Mouse (Mus musculus): ENCODE measurements around the gene Olfr623. TPM values are rescaled to one million over a fixed set of nuclear protein-coding genes. Genes with fewer than 3 reads are reported as not detected.

Gene Olfr623
- total RNA-seq (2023) = not detected

DNA sequence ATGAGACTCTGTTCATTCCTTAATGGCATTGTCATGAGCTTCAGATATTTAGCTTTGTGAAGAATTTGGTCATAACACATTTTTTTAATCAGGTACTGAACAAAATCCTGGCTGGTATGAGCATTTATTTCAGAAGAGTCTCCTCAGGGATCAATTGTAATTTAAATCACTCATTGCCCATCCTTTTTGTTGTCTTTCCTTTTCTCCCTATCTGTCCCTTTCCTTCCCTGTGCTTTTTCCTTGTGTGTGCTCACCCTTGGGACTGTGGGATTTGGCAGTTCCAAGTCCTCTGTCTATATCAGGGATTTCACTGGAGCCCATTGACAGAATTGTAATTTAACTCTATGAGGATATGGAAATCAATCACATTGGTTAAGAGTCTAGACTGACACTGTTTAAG is at the start of gene Olfr623:
Gene Olfr623, minus strand, starts transcription at position 101 of the 400 bp plus-strand sequence.

DNA sequence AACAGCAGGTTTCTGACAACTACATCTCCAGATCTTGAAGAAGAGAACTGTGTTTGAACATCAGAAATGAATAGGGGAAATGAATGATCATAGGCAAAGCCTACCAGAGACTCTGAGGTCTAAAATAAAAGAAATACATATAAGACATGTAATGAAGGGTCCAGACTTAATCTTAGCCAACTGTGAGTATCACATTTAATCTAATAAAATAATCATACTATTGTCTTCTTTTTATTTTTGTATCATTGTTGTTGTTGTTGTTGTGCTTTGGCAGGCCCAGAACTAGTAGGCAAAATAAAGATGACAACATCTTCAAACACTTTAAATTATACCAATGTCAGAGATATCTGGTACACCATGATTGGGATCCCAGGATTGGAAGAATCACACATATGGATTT is 18.9 kb upstream of the Olfr623 start, which contains the start of gene Olfr625-ps1:
Gene Olfr625-ps1, plus strand, starts transcription at position 301 of the 400 bp plus-strand sequence.

DNA sequence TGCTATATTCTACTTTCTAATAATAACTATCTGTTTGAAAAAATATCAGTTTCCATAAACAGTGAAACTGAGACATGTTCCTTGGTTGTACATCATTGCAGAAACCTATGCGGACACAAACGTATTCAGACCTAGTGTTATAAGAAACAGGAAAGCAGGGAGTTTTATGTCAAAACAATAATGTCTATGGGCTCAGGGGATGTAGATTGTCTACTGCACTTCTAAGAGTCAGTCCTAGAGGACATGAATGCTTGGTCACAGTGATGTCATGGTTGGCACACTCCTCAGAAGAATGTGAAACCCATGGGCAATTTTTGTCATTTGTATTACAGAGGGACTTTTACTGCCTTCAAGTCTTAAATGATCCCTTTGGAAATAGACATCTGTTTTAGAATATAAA is 7.6 kb upstream of the Olfr623 start, which contains the start of gene Olfr624:
Gene Olfr624, minus strand, starts transcription at position 101 of the 400 bp plus-strand sequence.

DNA sequence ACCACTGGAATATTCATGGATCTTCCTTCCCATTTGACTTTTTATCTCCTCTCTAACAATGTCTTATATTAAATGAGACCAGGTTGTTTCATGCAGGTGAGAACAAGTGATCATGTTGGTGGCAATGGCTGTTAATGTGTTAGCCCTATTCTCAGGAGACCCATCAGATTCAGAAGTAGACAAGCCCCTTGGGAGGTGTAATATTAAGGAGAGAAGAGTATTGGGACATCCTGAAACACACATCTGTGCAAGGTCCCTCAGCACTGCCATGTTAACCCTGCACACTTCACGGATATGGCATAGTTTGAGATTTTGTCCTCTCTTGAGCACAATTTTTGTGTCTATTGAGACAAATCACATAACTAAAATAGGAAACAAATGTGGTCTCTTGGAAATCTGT is 20.9 kb downstream of the Olfr623 start, which contains the start of gene Olfr622:
Gene Olfr622, minus strand, starts transcription at position 101 of the 400 bp plus-strand sequence.

DNA sequence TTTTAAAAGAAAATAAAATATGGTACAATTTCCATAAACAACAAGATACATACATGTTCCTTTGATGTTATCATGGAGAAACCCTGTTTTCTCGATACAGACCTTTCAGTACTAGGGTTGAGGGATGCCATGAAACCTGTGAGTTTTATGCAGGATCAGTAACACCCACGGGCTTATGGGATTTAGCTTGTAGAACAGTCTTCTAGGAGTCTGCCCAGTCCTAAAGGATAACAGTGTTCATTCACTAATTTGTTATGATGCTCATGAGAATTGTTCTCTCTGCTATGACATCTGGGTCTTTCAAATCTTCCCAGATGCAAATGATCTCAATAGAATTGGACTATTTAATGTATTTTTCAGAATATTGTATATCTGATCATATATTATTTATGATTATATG is 51.1 kb downstream of the Olfr623 start, which contains the start of gene Olfr620:
Gene Olfr620, minus strand, starts transcription at position 101 of the 400 bp plus-strand sequence.

Other genes with a start within 250 kb of the Olfr623 start
- not detected for gene Usp17lc, start 248.6 kb downstream of the Olfr623 start, total RNA-seq (2023)
- not detected for gene Olfr605, start 218.3 kb downstream of the Olfr623 start, total RNA-seq (2023)
- not detected for gene Olfr606, start 214.7 kb downstream of the Olfr623 start, total RNA-seq (2023)
- gene Olfr607, start 199.5 kb downstream of the Olfr623 start, total RNA-seq (2023) = not detected
- gene Olfr608, start 193.8 kb downstream of the Olfr623 start, total RNA-seq (2023) = not detected
- gene Olfr609, start 165.6 kb downstream of the Olfr623 start, total RNA-seq (2023) = not detected
- gene Olfr610, start 151.6 kb downstream of the Olfr623 start, total RNA-seq (2023) = not detected
- gene Olfr611, start 142.9 kb downstream of the Olfr623 start, total RNA-seq (2023) = not detected
- gene Olfr612, start 121.0 kb downstream of the Olfr623 start, total RNA-seq (2023) = not detected
- gene Olfr613, start 115.6 kb downstream of the Olfr623 start, total RNA-seq (2023) = not detected
- not detected for gene Olfr615, start 107.6 kb downstream of the Olfr623 start, total RNA-seq (2023)
- gene Olfr616, start 94.6 kb downstream of the Olfr623 start, total RNA-seq (2023) = not detected
- not detected for gene Olfr617, start 90.6 kb downstream of the Olfr623 start, total RNA-seq (2023)
- not detected for gene Olfr618, start 73.6 kb downstream of the Olfr623 start, total RNA-seq (2023)
- not detected for gene Olfr619, start 63.1 kb downstream of the Olfr623 start, total RNA-seq (2023)
- gene Olfr620, start 51.2 kb downstream of the Olfr623 start, total RNA-seq (2023) = not detected
- gene Olfr622, start 21.0 kb downstream of the Olfr623 start, total RNA-seq (2023) = not detected
- gene Olfr624, start 7.5 kb upstream of the Olfr623 start, total RNA-seq (2023) = not detected
- not detected for gene Olfr625-ps1, start 19.0 kb upstream of the Olfr623 start, total RNA-seq (2023)
- gene Olfr243, start 51.0 kb upstream of the Olfr623 start, total RNA-seq (2023) = not detected
- not detected for gene Olfr628, start 66.7 kb upstream of the Olfr623 start, total RNA-seq (2023)
- not detected for gene Olfr629, start 81.2 kb upstream of the Olfr623 start, total RNA-seq (2023)
- not detected for gene Olfr630, start 93.6 kb upstream of the Olfr623 start, total RNA-seq (2023)
- not detected for gene Olfr69, start 107.9 kb upstream of the Olfr623 start, total RNA-seq (2023)
- not detected for gene Olfr68, start 116.0 kb upstream of the Olfr623 start, total RNA-seq (2023)
- gene Olfr67, start 128.1 kb upstream of the Olfr623 start, total RNA-seq (2023) = not detected
- gene Hbb-bt, start 150.3 kb upstream of the Olfr623 start, total RNA-seq (2023) = 1 to 10 TPM; 2.3 to 5.7 TPM
- 10 to 100 TPM; 12.5 to 53.2 TPM for gene Hbb-bs, start 164.4 kb upstream of the Olfr623 start, total RNA-seq (2023)
- not detected for gene Hbb-bh2, start 176.8 kb upstream of the Olfr623 start, total RNA-seq (2023)
- not detected for gene Hbb-bh1, start 179.5 kb upstream of the Olfr623 start, total RNA-seq (2023)
- not detected for gene Hbb-y, start 189.5 kb upstream of the Olfr623 start, total RNA-seq (2023)
- not detected for gene Olfr66, start 222.6 kb upstream of the Olfr623 start, total RNA-seq (2023)
- not detected for gene Olfr64, start 230.8 kb upstream of the Olfr623 start, total RNA-seq (2023)
- not detected for gene Olfr65, start 239.8 kb upstream of the Olfr623 start, total RNA-seq (2023)